Mouse (Mus musculus) thymus, postnatal 36 days (tissue): ENCODE measurements around the gene Nt5c3b.

ENCODE experiments used
- DNase-seq, 2 experiments: peaks; one replicate each; pipeline ENCODE4 v3.0.0; 2022; ENCODE audit warnings: mixed read lengths in 2 of 2

The Nt5c3b gene

GRCm38 (mm10) chr11:100426820-100427219, 14.8 kb downstream of the Nt5c3b start:
- no peak for DNase-seq

DNA sequence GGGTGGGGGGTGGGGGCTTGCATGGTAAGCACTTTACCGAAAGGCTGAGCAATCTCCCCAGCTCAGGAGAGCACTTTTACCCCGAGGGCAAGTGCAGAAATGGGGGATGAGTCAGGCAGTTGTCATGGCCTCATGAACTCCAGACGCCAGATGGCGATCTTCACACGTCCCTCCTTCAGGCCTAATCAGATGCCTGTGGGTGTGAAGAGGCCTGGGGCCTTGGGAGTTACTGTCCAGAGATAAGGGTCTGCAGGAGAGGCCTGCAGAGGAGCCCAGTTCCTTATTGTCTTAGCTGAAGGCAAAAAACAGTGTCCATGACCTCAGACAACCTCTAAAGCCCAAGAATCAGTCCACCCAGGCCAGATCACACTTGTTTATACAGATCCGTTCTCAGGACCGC, 15.8 kb downstream of the Nt5c3b start:
- peak; percentile 68 to 71 for DNase-seq

DNA sequence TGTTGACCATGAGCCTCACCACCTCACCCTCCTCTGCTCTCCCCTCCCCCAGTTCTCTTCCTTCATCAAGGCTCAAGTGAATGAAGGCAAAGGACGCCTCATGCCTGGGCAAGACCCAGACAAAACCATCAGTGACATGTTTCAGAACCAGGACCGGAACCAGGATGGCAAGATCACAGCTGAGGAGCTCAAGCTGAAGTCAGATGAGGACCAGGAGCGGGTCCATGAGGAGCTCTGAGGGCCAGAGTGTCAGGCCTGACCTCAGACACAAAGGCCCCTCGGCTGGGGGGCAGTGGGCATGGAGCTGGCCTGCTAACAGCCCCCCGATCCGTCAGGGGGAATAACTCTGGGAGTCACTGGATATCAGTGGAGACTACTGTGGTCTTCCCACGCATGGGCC, 17.8 kb downstream of the Nt5c3b start:
- DNase-seq: no peak

DNA sequence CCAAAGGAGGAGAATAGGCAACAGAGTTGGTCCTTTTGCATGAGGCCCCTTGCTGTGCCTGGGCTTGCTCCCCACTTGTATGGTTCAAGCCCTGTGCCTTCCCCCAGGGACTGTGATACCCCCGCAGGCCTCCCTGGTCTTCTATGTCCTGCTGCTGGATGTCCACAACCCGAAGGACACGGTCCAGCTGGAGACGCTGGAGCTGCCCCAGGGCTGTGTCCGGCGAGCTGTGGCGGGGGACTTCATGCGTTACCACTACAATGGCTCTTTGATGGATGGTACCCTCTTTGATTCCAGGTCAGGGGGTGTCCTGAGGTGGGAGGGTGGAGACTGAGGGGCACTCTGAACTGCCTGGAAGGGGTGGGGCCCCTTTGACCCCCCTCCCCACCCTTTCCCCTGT, 20.1 kb downstream of the Nt5c3b start:
- no peak for DNase-seq

DNA sequence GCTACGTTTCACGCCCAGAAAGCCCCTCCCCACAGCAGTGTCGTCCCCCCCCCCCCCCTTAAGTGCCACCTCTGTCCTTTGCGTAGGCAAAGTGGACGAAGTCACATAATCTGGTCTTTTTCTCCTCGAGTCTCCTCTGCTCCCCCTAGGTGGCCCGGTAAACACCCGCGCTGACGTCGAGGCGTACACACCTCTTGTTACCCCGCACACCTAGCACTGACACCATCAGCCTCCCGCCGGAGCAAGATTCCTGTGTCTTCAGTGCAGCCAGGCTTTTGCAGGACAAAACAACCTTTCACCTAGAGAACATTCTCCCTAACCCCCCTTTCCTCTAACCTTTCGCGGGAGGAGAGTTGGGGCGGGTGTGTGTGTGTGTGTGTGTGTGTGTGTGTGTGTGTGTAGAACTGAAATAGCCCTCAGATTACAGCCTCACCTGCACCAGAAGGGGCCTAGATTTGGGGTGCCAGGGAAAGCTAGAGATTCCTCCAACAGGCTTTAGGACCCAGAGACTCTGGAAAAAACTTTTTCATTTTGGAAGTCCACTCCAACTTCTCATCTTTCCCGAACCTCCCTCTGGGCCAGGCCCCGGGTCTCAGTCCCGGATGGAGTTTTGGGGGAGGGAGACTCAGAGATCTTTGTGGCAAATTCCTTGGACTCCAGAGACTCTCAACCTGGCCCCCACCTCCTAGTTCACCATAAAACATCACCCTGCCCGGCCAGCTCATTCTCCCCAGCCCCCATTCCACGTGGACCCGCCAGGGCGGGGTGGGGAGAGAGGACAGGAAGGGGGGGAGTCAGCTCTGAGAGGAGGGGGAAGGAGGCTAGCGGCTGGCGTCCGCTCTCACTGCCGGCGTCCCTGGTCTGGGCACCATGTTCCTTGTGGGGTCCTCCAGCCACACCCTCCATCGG, 26.4 kb downstream of the Nt5c3b start, which contains the start of gene Fkbp10:
Gene Fkbp10, plus strand, starts transcription at position 784 of the 909 bp plus-strand sequence.
- DNase-seq: no peak

DNA sequence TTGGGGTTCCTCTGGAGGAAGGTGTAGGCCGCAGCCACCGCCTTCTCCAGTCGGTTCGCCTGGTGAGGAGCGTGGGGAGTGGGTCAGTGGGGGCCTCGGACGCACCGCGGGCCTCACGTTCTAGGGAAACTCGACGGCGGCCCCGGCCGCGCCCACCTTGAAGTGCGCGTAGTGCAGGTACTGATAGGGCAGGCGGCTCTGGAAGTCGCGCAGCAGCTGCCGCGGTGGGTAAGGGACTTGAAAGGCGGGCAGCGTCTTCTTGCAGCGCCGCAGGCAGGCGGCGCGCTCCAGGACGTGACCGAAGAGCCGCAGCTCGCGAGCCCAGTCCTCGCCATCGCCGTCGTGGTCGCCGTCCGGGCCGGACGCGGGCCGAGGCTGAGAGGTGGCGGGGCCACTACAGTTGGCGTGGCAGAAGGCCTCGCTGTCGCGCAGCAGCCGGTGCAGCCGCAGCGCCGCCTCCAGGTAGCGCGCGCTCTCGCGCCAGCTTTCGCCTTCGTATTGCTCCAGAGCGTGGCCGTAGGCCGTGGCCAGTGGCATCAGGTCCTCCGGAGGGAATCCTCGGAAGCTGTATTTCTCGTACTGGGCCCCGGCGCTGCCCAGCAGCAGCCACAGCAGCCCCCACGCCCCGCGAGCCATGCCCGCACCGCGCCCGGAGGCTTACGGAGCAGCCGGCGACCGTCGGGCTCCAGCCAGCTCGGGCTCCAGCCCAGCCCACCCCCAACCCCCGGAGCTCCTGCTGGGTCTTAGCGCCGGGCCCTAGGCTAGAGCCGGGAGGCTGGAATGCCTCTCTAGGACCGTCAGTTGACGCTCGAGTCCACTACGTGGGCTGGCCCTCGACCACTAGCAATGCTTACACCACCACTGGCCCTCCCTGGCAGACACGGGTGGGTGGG, 27.3 kb downstream of the Nt5c3b start, which contains the start of gene P3h4:
Gene P3h4, minus strand, starts transcription at position 816 of the 893 bp plus-strand sequence.
- peak; percentile 79 to 81 for DNase-seq

DNA sequence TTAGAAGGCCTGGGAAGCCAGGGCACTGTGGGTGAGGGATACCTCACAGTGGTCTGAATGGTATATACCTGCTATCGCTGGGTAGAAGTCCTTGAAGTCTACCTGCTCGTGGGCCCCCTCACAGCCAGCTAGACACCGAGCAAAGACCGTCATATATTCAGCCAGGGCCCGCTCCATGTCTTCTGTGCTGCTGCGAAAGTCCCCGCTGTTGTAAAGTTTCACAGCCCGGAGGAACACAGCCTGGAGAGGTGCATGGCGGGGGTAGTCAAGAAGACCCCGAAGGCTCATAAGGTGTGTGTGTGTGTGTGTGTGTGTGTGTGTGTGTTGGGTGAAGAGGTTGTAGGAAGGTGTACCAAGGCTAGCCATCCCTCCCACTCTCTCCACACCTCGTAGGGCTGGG, 28.1 kb downstream of the Nt5c3b start:
- DNase-seq: no peak

DNA sequence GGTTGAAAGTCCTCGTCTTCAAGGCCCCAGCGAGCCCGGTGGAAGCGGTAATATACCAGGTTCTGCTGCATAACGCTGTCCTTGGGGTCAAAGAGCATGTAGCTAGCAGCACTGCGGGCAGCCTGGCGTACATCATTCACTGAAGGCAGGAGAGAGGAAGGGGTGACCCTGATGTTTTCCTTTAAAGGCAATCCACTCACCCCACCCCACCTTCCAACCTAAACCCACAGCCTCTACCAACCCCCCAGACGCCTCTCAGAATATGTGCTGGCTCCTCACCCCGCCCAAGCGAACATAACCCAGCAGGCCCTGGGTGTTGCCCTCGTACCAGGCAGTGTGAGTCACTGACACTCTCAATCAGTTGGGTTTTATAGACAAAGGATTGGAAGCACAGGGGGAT, 29.9 kb downstream of the Nt5c3b start:
- peak; percentile 44 to 53 for DNase-seq

- DNase-seq: peak; percentile 51 to 75
Observed at GRCm38 (mm10) chr11:100409686-100410085, 31.9 kb downstream of the Nt5c3b start.

GRCm38 (mm10) chr11:100408835-100409462, 32.7 kb downstream of the Nt5c3b start:
- DNase-seq: peak; percentile 49 to 72

- peak; percentile 72 to 79 for DNase-seq
Observed at GRCm38 (mm10) chr11:100408076-100408834, 33.4 kb downstream of the Nt5c3b start.

GRCm38 (mm10) chr11:100406995-100407705, 34.5 kb downstream of the Nt5c3b start:
- peak in 1 of 2 experiments; percentile 51 for DNase-seq

DNA sequence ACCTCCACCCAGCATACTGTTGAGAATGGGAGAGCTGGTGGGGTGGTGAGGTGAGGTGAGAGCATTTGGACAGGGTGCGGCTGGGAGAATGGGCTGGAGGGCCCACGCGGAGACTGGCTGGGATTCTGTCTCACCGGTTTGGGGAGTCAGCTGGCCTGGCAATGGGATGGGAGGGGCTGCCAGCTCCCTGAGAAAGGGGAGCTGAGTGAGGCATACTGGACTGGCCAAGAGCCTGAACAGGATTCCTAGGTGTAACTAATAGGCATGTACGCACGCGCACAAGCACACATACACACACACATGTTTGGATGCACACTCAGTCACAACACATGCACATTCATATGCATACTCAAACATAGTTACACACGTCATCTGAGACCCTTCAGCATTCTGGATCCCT, 35.3 kb downstream of the Nt5c3b start:
- no peak for DNase-seq

DNA sequence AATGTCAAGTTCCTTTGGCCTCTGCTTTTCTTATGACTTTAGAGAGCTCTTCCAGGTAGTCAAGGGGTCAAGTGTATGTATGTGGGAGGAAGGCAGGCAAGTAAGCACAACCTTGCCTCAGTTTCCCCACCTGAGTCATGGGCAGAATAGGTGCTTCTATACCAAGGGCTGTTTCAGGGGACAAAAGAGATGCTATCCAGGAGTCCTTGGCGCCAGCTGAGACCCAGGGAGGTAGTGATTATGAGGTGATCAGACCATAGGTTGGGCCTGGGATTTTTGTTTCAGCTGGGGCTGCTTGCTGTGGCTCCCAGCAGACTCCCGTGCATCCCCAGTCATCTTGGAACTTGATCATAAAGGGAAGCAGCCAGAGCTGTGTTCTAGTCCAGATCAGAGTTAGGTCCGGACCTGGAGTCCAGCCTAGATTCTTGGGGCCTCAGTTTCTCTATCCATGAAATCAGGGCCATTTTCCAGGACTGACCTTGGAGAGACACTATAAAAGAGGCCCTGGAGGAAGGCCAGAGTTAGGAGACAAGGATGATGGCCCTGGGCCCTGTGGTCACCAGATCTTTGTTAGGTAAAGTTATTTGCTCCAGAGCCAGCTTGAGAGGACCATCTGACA, 37.0 kb downstream of the Nt5c3b start:
- no peak for DNase-seq

DNA sequence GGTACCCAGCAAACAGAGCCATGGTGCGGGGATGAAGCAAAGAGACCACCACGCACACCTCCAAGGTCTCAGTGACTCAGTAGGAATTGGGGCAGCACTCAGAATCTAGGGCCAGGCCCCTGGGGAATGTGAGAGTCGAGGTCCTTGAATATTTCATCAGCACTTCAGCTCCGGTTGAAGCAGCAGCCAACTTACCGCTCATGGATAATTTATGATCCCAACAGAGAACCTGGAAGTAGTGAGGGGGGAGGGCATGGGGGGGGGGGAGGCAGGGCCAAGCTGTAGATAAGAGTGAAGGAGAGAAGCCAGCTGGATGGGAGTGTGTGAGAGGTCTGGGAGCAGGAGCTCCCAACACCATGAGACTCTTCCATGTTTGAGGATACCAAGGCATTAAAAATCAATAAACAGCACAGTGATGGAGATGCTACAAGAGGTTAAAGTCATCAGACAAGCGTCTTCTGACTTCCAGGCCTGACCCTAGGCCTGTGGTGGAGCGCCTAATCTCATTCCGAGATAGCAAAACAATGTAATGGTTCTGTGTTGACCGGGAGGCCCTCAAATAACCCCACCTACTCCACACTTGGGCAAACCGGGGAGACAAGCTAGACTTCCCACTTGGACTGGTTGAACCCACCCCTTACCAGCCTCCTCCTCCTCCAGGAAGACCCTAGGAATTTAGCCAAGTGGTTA, 38.0 kb downstream of the Nt5c3b start:
- DNase-seq: no peak

DNA sequence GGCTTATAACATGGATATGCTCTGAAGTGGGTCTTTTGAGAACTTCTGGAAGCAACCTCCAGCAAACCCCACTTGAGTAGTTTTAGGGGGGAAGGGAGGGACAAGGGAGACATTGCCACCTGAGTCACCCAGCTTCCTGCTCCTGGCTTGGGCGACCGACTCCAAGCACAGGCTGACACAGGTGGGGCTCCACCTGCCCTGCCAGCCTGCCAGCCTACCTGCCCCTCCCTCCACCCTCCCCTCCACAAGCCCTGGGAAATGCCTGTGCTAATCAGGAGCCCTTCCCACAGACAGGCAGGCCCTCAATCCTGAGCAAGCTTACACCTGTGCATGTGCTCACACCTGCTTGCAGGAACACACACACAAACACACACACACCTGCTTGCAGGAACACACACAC, 38.9 kb downstream of the Nt5c3b start:
- DNase-seq: no peak

DNA sequence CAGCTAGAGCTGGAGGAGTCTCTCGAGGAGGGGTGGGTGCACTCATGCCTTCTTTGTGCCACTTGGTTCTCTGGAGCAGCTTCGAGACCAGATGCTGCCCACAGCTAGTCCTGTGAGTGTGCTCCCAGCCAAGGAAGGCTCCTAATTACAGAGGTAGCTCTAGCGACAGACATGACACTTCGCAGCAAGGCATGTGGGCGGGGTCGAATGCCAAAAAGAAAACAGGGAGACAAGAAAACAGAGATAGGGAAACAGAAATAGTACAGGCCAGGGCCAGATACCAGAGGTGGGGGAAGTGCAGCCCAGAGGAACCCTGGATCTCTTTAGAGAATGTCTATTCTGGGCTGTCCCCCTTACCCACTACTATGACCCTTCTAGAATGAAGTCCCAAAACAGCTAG, 39.4 kb downstream of the Nt5c3b start:
- no peak for DNase-seq

DNA sequence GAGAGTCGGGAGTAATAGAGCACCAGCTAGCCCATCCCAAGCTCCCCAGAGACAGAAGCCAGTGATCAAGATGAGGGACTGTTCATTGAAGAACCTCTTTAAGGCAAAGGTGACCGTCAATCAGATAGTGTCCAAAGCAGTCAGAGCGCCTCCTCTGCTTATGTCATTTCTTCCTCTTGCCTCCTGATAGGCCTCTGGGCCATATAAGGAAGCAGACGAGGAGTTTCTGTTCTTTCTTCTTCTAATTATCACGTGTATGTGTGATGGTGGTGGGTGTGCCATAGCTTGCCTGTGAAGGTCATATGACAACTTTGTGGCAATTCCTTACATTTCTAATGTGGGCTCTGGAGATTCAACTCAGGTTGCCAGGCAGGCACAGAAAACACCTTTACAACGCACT, 40.8 kb downstream of the Nt5c3b start:
- no peak for DNase-seq

GRCm38 (mm10) chr11:100399727-100400538, 41.7 kb downstream of the Nt5c3b start:
- DNase-seq: no peak
